Mouse (Mus musculus) kidney, embryonic 15.5 days (tissue): ENCODE measurements around the gene Entr1. TPM values are rescaled to one million over a fixed set of nuclear protein-coding genes. Genes with fewer than 3 reads are reported as not detected.
"Not testable (repeated sequence)": the region's sequence is repeated elsewhere in the genome, so short reads cannot be mapped to it uniquely, and the experiment has no call there.

Source experiments
- ATAC-seq: fragments of 200-750 bp; cut with Nextera tagmentation; replicated peaks from 2 replicates; pipeline ENCODE4 v1.8.0; 2017; ENCODE audit warnings: moderate TSS enrichment; ENCODE audit not compliant: low FRiP score
- H3K27ac ChIP-seq: fragments of 300-500 bp; sonication (generic); 2 replicates; pipeline ENCODE4 v1.5.1; 2015; ENCODE audit warnings: mild to moderate bottlenecking, inconsistent platforms
- H3K27me3 ChIP-seq: fragments of 300-500 bp; sonication (generic); 2 replicates; pipeline ENCODE4 v1.6.1; 2015; ENCODE audit warnings: inconsistent platforms
- H3K36me3 ChIP-seq: fragments of 300-500 bp; sonication (generic); 2 replicates; pipeline ENCODE4 v1.6.1; 2015; ENCODE audit warnings: inconsistent platforms
- H3K4me1 ChIP-seq: fragments of 300-500 bp; sonication (generic); 2 replicates; pipeline ENCODE4 v1.6.1; 2015; ENCODE audit warnings: inconsistent platforms
- H3K4me2 ChIP-seq: fragments of 300-500 bp; sonication (generic); 2 replicates; pipeline ENCODE4 v1.6.1; 2015; ENCODE audit warnings: moderate library complexity, mild to moderate bottlenecking, inconsistent platforms
- H3K4me3 ChIP-seq: fragments of 300-500 bp; sonication (generic); replicated peaks from 2 replicates; pipeline ENCODE4 v1.5.1; 2015; ENCODE audit warnings: mild to moderate bottlenecking, inconsistent platforms
- H3K9ac ChIP-seq: fragments of 300-500 bp; sonication (generic); 2 replicates; pipeline ENCODE4 v1.6.1; 2015; ENCODE audit warnings: mild to moderate bottlenecking, inconsistent platforms
- H3K9me3 ChIP-seq: fragments of 300-500 bp; sonication (generic); replicated peaks from 2 replicates; pipeline ENCODE4 v1.6.1; 2016; ENCODE audit warnings: inconsistent platforms
- WGBS: fragments of 180-500 bp; shearing (Covaris S2); methylation state at CpG from one replicate; pipeline ENCODE4 v1.1.7; 2015; ENCODE audit warnings: mixed read lengths; 5-methylcytosine and 5-hydroxymethylcytosine counted together
- polyA plus RNA-seq: library from polyadenylated mRNA; unstranded; fragments of >200 nt; fragmentation: Nextera tagmentation; extraction: Ambion mirVana; gene quantifications from 2 replicates; pipeline ENCODE4 v1.2.1, GENCODE M21; 2015

The Entr1 gene
- polyA plus RNA-seq, 1 experiment from 2014 or later, result 115 TPM

- WGBS, result 50% methylated on average over 4 of the region's 6 CpGs
- peaks cover 75% of the 10 kb centered on the region for H3K36me3 ChIP-seq
- not testable (repeated sequence) for H3K9me3 ChIP-seq, ATAC-seq, H3K4me1 ChIP-seq, H3K27me3 ChIP-seq
- H3K4me3 ChIP-seq, result peak overlapping the region; percentile 86
- peak overlapping the region; percentile 95 for H3K4me2 ChIP-seq
- peak overlapping the region; percentile 83 for H3K9ac ChIP-seq
- 0 out of 2 replicates have a peak overlapping the region, but pooled peaks have one; percentile 70 for H3K27ac ChIP-seq
Observed at GRCm38 (mm10) chr2:26380871-26381270, 8.2 kb downstream of the Entr1 start.

DNA sequence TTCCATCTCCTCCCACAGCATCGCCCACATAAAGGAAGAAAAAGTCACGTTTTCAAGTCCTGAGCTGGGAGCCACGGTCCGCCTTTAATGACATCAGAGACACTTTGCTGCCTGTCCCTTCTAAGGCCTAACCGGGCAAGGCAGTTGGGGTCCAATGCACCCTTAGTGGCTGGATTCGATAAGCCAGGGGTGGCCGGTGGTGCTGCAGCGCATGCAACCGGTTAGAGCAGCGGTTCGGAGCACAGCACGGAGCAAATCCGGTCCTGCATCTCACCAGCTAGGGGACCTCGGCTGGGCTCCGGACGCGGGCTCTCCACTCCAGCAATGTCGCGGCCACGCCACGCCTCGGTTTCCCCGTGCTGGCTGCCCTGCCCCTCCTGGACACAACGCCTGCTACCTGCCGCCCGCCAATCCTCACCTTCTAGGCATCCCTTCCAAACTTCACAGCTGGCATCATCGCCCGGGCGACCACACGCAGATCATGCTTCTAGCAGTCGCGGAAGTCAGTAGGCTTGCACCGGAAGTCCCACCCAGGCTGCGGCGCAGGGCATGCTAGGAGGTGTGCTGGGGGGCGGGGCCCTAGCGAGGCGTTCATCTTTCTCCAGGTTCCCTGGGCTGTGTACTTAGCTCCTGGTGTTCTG is 8.9 kb downstream of the Entr1 start, which contains the start of gene Snapc4:
Snapc4 (minus strand) TSS at position 523 of the 641 bp plus-strand sequence.
- H3K4me1 ChIP-seq, result peaks cover 10% of the 10 kb centered on the region
- no peaks in the 10 kb centered on the region for H3K9me3 ChIP-seq
- peak within 1 kb of the TSS; percentile 83 for H3K9ac ChIP-seq
- H3K4me3 ChIP-seq, result peak within 1 kb of the TSS; percentile 86
- peaks cover 75% of the 10 kb centered on the region for H3K36me3 ChIP-seq
- under 1% methylated on average over 38 of the region's 38 CpGs for WGBS
- peak; percentile 94 for ATAC-seq
- peak within 1 kb of the TSS; percentile 70 for H3K27ac ChIP-seq
- H3K27me3 ChIP-seq, result no peaks in the 10 kb centered on the region
- peak within 1 kb of the TSS; percentile 95 for H3K4me2 ChIP-seq

DNA sequence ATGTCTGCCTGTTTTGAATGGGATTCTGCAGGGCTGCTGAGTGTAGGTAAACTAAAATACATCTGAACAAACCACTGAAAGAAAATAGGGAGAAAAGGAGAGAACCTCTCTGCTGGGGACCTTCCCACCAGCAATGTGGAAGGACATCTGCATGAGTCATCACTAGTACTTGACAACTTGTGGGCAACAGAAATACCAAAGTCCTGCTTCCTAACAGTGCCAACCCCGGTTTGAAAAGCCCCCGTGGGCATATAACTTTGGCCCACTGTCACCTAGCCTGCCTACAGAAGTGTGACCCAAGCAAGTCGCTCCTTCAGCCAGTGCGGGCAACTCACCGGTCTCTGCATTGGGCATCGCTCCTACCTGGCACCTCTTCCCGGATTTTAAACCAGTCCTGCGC is 16.7 kb downstream of the Entr1 start:
- Histone ChIP-seq H3K27me3 (no peaks in the 10 kb centered on the region), H3K9me3 (no peaks in the 10 kb centered on the region), H3K36me3 (peaks cover 100% of the 10 kb centered on the region), H3K4me3 (no peak overlapping the region), H3K9ac (no peak overlapping the region), H3K27ac (no peak overlapping the region), H3K4me2 (no peak overlapping the region), H3K4me1 (no peaks in the 10 kb centered on the region)
- 93% methylated on average over 8 of the region's 8 CpGs for WGBS
- no peak for ATAC-seq

DNA sequence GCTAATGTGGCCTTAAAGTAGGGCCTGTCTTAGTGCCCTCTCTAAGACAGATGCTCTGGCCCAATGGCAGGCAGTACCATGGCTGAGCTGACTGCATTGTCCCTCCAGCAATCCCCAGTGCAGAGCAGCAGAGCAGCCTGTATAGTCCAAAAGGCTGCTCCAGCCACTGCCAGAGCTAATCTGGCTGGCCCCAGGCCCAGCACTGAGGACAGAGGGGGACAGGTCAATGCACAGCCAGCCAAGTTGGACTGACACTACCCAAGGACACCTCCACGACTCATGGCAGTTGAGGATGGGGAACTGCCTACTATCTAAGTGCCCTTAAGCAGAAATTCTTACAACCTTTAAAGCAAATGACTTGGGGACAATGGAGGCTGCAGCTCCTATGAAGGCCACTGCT is 20.5 kb downstream of the Entr1 start:
- peaks cover 100% of the 10 kb centered on the region for H3K36me3 ChIP-seq
- WGBS, result 97% methylated on average over 1 of the region's 1 CpGs

GRCm38 (mm10) chr2:26367911-26368310 is 21.2 kb downstream of the Entr1 start:
- no peak for ATAC-seq
- Histone ChIP-seq H3K4me3 (no peak overlapping the region), H3K9me3 (no peaks in the 10 kb centered on the region), H3K9ac (no peak overlapping the region), H3K27ac (no peak overlapping the region), H3K4me2 (no peak overlapping the region), H3K27me3 (no peaks in the 10 kb centered on the region), H3K36me3 (peaks cover 100% of the 10 kb centered on the region), H3K4me1 (0 out of 2 replicates have a peak, but pooled peaks cover 4% of the 10 kb centered on the region)
- 92% methylated on average over 6 of the region's 6 CpGs for WGBS

More for the DNA sequence above, 20.5 kb downstream of the Entr1 start:
- Histone ChIP-seq H3K27ac (no peak overlapping the region), H3K4me3 (no peak overlapping the region), H3K27me3 (no peaks in the 10 kb centered on the region), H3K9ac (no peak overlapping the region), H3K4me2 (no peak overlapping the region), H3K9me3 (no peaks in the 10 kb centered on the region), H3K4me1 (0 out of 2 replicates have a peak, but pooled peaks cover 4% of the 10 kb centered on the region)
- ATAC-seq, result no peak

- Histone ChIP-seq H3K4me3 (no peak overlapping the region), H3K27ac (peak overlapping the region; percentile 27; the same call in 1 of the 2 replicates)
- 68% methylated on average over 10 of the region's 10 CpGs for WGBS
Observed at GRCm38 (mm10) chr2:26364738-26365465, 24.2 kb downstream of the Entr1 start.

DNA sequence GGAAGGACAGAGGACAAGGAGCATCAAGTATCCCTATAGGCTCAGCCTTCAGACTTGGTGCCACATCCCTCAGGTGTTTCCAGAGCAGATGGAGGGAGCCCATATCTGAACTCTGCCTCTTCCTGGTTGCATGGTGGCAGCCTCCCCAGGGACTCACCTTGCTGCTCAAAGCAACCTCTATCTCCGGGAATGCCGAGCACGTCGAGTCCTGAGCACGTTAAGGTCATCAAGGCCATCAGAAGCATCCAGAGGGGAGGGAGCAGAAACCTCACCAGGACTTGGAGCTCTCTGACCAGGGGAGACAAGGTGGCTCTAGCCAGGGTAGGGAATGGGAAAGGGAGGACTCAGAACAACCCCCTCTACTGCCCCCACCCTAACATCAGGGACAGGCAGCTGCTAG is 25.6 kb downstream of the Entr1 start:
- Histone ChIP-seq H3K27me3 (no peaks in the 10 kb centered on the region), H3K9me3 (no peaks in the 10 kb centered on the region), H3K36me3 (peaks cover 57% of the 10 kb centered on the region), H3K4me1 (0 out of 2 replicates have a peak, but pooled peaks cover 4% of the 10 kb centered on the region), H3K27ac (no peak overlapping the region), H3K4me2 (no peak overlapping the region), H3K4me3 (no peak overlapping the region), H3K9ac (no peak overlapping the region)
- WGBS, result 77% methylated on average over 5 of the region's 5 CpGs
- ATAC-seq, result no peak

More at GRCm38 (mm10) chr2:26364738-26365465, 24.2 kb downstream of the Entr1 start:
- H3K27me3 ChIP-seq, result no peaks in the 10 kb centered on the region
- ATAC-seq, result no peak; the same call in 1 of the 2 replicates
- no peak overlapping the region for H3K4me2 ChIP-seq
- no peaks in the 10 kb centered on the region for H3K9me3 ChIP-seq
- H3K36me3 ChIP-seq, result peaks cover 71% of the 10 kb centered on the region
- H3K9ac ChIP-seq, result no peak overlapping the region
- 0 out of 2 replicates have a peak, but pooled peaks cover 4% of the 10 kb centered on the region for H3K4me1 ChIP-seq

DNA sequence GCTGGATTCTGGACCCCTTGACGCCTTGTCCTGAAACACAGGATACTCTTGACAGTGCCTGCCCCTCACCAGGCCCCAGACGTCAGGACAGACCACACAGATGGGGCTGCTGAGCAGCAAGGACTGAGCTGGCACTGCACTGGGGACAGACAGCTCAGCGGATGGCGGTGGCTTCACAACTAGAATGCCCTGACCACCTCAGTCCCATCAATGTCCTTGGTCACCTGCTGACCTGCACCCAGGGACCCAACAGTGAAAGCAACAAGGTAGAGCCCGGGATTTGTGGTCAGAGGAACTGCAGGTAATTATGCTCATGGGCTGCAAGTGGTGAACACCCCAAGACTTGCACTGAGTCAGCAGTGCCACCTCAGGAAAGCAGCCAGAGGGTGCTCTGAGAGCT is 26.1 kb downstream of the Entr1 start:
- no peaks in the 10 kb centered on the region for H3K9me3 ChIP-seq
- H3K4me2 ChIP-seq, result no peak overlapping the region
- ATAC-seq, result no peak
- H3K4me3 ChIP-seq, result no peak overlapping the region
- H3K36me3 ChIP-seq, result peaks cover 52% of the 10 kb centered on the region
- H3K27me3 ChIP-seq, result no peaks in the 10 kb centered on the region
- H3K4me1 ChIP-seq, result 0 out of 2 replicates have a peak, but pooled peaks cover 4% of the 10 kb centered on the region
- WGBS, result 85% methylated on average over 5 of the region's 5 CpGs
- no peak overlapping the region for H3K27ac ChIP-seq
- H3K9ac ChIP-seq, result no peak overlapping the region

DNA sequence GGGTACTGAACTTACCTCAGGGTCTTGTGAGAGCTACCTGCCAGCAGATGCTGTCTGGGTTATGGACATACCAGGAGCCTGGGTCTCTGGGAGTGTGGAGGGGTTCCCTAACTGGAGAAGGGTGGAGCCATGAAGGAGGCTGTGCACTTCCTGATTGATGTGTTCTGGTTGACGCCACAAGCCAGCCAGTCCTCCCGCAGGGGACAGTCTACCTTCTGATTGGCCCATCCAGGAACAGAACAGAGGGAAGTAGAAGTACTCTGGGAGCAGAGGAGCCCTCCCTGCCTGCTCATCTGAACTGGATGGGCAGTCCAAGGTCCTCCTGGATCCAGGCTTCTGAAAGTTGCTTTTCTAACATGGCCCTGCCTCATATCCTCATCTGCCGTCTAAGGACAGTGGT is 28.3 kb downstream of the Entr1 start, which contains the start of gene Card9:
Card9 (minus strand) TSS at position 147 of the 400 bp plus-strand sequence.
- Histone ChIP-seq H3K9me3 (no peaks in the 10 kb centered on the region), H3K27ac (no peak within 1 kb of the TSS), H3K4me3 (no peak within 1 kb of the TSS), H3K4me2 (no peak within 1 kb of the TSS), H3K4me1 (peaks cover 13% of the 10 kb centered on the region), H3K27me3 (no peaks in the 10 kb centered on the region), H3K9ac (no peak within 1 kb of the TSS), H3K36me3 (peaks cover 30% of the 10 kb centered on the region)
- no peak for ATAC-seq
- 43% methylated on average over 3 of the region's 3 CpGs for WGBS

DNA sequence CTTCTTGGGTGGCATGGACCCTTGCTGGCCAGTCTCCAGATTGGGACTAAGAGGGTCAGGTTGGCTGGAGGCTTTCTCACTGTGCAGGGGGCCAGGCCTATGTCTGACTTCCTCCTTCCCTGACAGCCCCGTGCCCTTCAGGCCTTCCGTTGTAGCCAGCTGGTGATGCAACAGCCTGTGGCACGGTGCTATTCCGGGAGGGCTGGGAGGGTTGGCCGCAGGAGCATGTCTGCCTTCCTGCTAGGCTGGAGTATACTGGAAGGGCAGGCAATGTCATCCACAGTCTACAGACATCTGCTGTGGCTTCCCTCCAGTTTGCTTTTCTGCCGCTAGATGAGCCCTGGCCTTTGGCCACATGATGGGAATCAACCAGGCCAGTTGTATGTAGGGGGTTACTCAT is 29.1 kb downstream of the Entr1 start:
- Histone ChIP-seq H3K27ac (no peak overlapping the region), H3K4me1 (peaks cover 9% of the 10 kb centered on the region), H3K27me3 (no peaks in the 10 kb centered on the region), H3K9ac (no peak overlapping the region), H3K4me3 (no peak overlapping the region), H3K36me3 (peaks cover 22% of the 10 kb centered on the region), H3K4me2 (no peak overlapping the region), H3K9me3 (no peaks in the 10 kb centered on the region)
- ATAC-seq, result no peak
- WGBS, result 85% methylated on average over 6 of the region's 6 CpGs

- H3K9me3 ChIP-seq, result no peaks in the 10 kb centered on the region
- no peak overlapping the region for H3K9ac ChIP-seq
- H3K4me2 ChIP-seq, result no peak overlapping the region
- 87% methylated on average over 13 of the region's 13 CpGs for WGBS
- H3K27me3 ChIP-seq, result no peaks in the 10 kb centered on the region
- no peak overlapping the region for H3K27ac ChIP-seq
- H3K4me3 ChIP-seq, result no peak overlapping the region
- peaks cover 10% of the 10 kb centered on the region for H3K36me3 ChIP-seq
- no peak for ATAC-seq
- peaks cover 9% of the 10 kb centered on the region for H3K4me1 ChIP-seq
Observed at GRCm38 (mm10) chr2:26358667-26359320, 30.3 kb downstream of the Entr1 start.

DNA sequence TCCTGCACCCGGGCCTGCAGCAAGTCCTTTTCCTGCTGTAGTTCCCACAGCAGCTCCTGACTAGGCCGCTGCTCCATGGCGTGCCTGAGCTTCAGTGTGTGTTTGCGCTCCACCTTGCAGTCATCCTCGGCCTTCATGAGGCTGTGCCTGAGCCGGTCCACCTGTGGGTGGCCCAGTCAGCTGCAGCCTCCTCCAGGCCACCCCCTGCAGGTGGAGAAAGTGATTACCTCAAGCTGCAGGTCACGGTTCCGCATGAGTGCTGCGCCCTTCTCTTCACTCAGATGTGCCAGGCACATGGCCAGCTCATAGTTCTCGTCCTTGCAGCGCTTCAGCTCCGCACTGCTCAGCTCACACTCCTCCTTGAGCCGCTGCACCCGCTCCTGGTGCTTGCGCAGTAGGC is 31.6 kb downstream of the Entr1 start:
- 41% methylated on average over 15 of the region's 15 CpGs for WGBS
- H3K4me3 ChIP-seq, result no peak overlapping the region
- ATAC-seq, result peak; percentile 46

More for the DNA sequence above, 31.6 kb downstream of the Entr1 start:
- H3K9me3 ChIP-seq, result no peaks in the 10 kb centered on the region
- H3K27ac ChIP-seq, result 0 out of 2 replicates have a peak overlapping the region, but pooled peaks have one; percentile 11
- H3K4me1 ChIP-seq, result peaks cover 17% of the 10 kb centered on the region
- no peak overlapping the region for H3K9ac ChIP-seq
- no peaks in the 10 kb centered on the region for H3K36me3 ChIP-seq
- H3K27me3 ChIP-seq, result no peaks in the 10 kb centered on the region
- no peak overlapping the region for H3K4me2 ChIP-seq
